Mouse (Mus musculus) monocyte, adult 2 months (primary cell): ENCODE results near the gene Prdm16.

Source experiments
- DNase-seq, 2 experiments: peaks; one replicate each; pipeline ENCODE4 v3.0.0; 2022; ENCODE audit warnings: low spot score in 2 of 2, low read depth in 1 of 2

The Prdm16 gene

GRCm38 (mm10) chr4:154488031-154488430 is 148.6 kb downstream of the Prdm16 start:
- DNase-seq: no peak

GRCm38 (mm10) chr4:154482695-154483094 is 154.0 kb downstream of the Prdm16 start:
- DNase-seq: no peak

GRCm38 (mm10) chr4:154481771-154482637 is 154.7 kb downstream of the Prdm16 start:
- no peak for DNase-seq

GRCm38 (mm10) chr4:154480544-154481260 is 156.0 kb downstream of the Prdm16 start:
- no peak for DNase-seq

GRCm38 (mm10) chr4:154480143-154480542 is 156.5 kb downstream of the Prdm16 start:
- DNase-seq: no peak

GRCm38 (mm10) chr4:154478933-154479613 is 157.6 kb downstream of the Prdm16 start:
- DNase-seq: no peak

- DNase-seq: no peak
These were observed 162.9 kb downstream of the Prdm16 start for GRCm38 (mm10) chr4:154473571-154474307.

- DNase-seq: no peak
These were observed 164.1 kb downstream of the Prdm16 start for GRCm38 (mm10) chr4:154472569-154472968.

GRCm38 (mm10) chr4:154471447-154472101 is 165.1 kb downstream of the Prdm16 start:
- no peak for DNase-seq

- no peak for DNase-seq
These were observed 170.4 kb downstream of the Prdm16 start for GRCm38 (mm10) chr4:154466305-154466704.

GRCm38 (mm10) chr4:154465123-154465522 is 171.6 kb downstream of the Prdm16 start:
- DNase-seq: no peak

GRCm38 (mm10) chr4:154460021-154460420 is 176.7 kb downstream of the Prdm16 start:
- no peak for DNase-seq

- DNase-seq: no peak
These were observed 178.9 kb downstream of the Prdm16 start for GRCm38 (mm10) chr4:154457756-154458155.

GRCm38 (mm10) chr4:154456265-154456822 is 180.3 kb downstream of the Prdm16 start:
- no peak for DNase-seq

GRCm38 (mm10) chr4:154450441-154450840 is 186.2 kb downstream of the Prdm16 start:
- DNase-seq: no peak

- no peak for DNase-seq
These were observed 186.6 kb downstream of the Prdm16 start for GRCm38 (mm10) chr4:154450036-154450435.

GRCm38 (mm10) chr4:154449343-154449742 is 187.3 kb downstream of the Prdm16 start:
- DNase-seq: no peak

- DNase-seq: no peak
These were observed 191.0 kb downstream of the Prdm16 start for GRCm38 (mm10) chr4:154445721-154446120.

GRCm38 (mm10) chr4:154442645-154443304 is 193.9 kb downstream of the Prdm16 start:
- no peak for DNase-seq
